Mouse (Mus musculus) spleen, adult 18-20 months (tissue): ENCODE measurements around the gene Shroom1.
A peak's percentile ranks its signal among the peaks of the same experiment; 100 is the strongest.

Source experiments
- DNase-seq, 2 experiments: peaks; one replicate each; pipeline ENCODE4 v3.0.0; 2022; ENCODE audit warnings: mixed read lengths in 2 of 2

Gene Shroom1

DNA sequence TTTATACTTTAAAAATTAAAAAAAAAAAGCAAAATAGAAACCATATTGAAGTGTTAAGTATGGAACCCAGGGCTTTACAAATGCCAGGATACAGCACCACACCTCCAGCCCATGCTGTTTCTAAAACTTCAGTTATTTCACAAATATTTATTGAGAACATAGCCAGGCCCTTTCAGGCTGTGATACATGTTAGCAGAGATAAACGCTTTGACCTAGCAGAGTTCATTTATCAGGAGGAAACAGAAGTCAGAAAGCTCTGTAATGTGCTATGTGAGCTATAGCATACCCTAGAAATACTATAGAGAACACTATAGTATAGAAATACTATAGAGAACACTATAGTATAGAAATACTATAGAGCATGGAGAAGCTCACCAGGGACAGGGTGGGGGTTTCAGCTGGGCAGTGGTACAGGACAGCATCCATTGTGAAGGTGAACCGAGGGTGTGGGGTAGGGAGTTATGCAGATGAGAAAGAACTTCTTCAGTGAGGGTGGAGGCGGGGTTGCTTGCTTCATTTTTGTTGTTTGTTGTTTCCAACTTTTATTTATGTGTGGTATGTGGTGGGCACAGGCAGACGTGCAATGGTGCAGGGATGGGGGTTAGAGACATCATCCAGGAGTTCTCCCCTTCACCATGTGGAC is 24.2 kb downstream of the Shroom1 start:
- no peak for DNase-seq

DNA sequence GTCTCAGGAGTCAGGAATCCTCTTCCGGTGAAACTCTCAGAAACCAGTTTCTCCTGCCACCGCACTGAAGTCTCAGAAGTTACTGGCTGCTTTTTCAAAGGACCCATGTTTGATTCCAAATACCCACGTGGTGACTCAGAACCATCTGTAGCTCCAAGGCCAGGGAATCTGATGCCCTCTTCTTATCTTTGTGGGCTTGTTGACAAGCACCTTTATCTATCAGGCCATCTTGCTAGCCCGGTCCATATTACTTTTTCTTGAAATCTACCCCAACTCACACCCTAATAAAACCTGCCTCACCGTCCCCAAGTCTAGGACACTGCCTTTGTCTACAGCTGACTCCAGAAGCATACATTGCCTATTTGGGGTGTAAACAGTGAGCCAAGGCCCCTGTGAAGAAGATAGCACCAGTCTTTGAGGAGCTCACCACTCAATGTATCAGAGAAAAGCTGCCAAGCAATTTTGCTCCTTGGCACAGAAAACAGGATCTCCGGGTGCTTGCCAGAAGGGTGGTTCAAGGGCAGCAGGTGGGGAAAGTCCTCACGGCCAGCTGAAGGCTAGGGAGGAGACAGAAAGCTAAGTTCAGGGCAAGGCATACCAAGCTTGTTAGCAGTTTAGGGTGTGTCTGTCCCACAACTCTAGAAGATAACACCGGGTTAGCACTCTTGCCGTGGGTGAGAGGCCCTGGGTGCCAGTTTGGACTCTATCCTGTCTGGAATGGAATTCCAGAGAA is 26.3 kb downstream of the Shroom1 start:
- DNase-seq, result no peak

DNA sequence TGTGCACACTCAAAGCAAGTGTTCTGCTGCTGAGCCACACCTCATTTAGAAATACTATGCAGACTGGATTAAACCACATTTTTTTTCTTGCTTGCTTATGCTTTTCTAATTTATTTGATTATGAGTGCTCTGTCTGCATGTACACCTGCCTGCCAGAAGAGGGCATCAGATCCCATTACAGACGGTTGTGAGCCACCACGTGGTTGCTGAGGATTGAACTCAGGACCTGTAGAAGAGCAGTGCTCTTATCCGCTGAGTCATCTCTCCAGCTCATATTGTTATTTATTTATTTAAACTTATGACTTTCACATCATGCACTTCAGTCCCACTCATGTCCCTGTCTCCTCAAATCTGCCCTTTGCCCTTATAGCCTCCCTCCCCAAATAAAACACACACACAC is 28.7 kb downstream of the Shroom1 start:
- no peak for DNase-seq

DNA sequence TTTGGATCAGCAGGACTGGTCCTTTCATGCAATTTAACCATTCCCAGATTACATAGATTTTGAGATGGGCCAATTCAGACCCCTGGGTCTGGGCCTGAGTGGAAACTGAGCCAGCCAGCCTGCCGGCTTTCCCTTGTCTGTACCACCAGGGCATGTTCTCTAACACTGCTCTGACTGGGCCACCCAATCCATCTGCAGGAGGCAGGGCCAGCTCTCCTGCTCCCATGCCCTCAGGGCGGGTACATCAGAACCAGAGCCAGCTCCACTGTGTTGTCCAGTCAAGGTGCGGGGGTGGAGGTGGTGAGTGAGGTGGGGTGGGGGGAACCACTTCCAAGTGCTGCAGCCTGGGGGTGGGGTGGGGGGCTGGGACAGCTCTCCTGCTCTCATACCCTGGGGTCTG is 29.3 kb downstream of the Shroom1 start:
- no peak for DNase-seq

DNA sequence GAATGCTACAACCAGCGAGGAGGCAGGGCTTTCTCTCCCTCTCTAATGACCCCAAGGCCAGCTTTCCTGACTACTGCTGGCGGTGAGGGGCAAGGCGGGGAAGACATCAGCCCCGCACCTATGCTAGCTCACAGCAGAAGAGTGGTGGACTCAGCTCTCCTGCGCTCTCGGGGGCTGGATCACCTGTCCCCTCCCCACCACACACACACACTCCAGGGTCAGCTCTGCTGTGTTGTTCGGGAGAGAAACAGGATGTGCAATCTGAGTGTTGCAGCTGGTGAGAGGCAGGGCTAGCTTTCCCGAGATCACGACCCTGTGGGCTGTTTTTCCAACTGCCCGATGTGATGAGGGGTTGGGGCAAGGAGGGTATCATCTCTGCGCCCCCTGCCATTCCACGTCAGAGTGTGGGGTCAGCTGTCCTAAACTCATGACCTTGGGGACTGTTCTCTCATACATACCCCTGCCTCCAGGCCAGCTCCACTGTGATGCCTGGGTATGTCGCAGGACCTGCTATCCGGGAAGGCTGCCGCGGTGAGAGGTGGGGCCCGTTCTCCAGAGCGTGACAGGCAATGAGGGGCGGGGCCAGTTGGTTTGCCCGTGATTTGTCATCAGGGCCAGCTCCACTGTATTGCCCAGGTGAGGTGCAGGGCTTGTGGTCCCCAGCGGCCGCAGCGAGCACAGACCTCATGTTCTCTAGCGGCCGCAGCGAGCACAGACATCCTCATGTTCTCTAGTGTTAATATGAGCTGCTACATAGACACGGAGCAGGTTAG is 30.0 kb downstream of the Shroom1 start:
- DNase-seq, result peak in 1 of 2 experiments; percentile 3

DNA sequence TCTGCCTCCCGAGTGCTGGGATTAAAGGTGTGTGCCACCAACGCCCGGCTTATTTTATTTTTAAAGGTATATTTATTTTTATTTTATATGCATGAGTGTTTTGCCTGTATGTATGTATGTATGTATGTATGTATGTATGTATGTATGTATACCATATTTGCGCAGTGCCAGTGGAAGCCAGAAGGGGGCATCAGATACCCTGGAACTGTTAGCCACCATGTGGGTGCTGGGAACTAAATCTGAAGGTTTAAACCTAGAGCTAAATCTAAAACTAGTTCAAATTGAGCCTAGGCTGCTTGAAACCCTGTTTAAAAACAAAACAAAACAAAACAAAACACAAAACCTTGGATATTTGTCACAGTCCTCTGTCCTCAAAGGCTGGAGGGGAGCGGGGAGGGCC is 32.0 kb downstream of the Shroom1 start:
- no peak for DNase-seq

DNA sequence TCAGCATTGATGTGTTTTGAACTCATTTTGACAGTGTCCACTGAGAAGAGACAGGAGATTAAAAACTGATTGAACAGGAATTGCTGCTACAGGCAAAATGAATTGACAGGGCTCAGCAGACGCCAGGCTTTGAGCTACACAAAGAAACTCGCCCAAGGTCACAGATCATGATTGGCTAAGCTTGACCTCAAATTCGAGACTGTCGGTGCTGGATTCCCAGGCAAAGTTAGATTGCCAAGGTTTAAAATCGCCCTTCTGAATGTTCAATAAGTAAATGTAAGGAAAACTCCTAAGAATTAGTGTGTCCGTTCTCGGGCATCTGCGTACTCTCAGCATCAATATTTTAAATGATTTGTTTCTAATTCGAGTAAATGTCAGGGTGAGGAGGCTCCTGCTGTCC is 32.4 kb downstream of the Shroom1 start:
- DNase-seq, result no peak

DNA sequence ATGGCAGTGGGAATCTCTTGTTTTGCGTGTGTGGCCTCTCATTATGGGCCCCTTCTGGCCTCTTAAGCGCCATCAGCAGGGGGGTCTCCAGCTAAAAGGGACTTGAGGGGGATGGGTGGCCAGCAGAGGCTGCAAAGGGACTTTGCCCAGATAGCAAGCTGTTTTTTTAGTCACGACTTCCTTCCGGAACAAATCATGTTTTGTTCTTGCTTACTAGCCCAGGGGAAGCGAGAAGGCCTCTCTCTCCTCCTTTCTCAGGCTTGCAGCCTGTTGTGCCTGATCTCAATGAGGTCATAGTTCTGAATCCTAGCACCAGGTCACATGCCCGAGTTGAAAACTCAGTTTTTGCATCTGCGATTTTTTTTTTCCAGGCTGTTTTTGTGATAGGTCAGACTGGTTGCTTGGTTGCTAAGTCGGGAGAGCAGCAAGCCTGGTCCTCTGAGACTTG is 35.0 kb downstream of the Shroom1 start:
- DNase-seq, result no peak

DNA sequence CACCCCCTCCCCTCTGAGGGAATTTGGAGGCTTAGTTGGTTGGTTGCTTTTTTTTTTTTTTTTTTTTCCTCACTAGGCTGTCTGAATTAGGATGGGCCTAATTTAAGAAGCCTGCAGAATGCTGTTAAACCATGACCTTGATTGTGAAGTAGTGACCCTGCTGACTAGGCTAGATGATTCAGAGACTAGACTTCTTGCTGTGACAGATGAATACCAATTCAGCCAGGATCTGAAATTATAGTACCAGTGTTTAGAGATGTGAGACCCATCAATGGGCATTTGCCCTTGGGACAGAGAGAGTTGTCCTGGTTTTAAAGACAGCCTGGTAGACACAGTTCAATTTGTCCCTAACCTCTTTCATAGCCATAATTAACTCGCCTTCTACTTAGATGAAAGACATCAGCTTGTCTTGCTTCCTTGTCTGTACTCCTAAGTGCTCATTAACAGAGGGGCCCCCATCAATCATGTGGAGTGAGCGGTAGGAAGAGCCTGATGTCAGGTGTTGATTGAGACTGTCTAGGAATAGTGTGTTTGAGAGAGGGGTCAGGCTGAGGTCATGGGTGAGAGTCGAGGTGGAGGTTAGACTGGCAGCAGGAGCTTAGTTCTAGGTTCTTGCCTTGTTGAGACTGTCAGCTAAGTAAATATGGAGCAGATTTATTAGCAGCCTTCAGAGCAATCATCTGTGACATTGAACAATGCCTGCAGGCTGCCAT is 36.4 kb downstream of the Shroom1 start:
- no peak for DNase-seq

DNA sequence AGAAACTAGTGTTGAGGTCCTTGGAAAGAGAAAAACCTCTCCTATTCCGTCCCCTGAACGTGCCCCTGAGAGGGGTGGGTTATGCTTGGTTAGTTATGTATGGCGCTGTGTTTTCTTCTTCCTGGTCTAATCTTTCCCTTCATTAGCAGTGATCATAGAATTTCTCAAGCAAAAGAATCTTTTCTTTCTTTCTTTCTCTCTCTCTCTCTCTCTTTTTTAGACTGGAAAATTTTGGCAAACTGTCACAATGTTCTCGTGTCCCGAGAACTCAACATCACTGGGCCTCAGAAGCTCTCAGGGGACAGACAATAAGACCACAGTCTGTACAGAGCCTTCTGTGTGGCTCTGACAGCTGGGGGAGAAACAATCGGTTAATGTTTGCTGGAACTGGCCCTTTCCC is 38.4 kb downstream of the Shroom1 start:
- no peak for DNase-seq

DNA sequence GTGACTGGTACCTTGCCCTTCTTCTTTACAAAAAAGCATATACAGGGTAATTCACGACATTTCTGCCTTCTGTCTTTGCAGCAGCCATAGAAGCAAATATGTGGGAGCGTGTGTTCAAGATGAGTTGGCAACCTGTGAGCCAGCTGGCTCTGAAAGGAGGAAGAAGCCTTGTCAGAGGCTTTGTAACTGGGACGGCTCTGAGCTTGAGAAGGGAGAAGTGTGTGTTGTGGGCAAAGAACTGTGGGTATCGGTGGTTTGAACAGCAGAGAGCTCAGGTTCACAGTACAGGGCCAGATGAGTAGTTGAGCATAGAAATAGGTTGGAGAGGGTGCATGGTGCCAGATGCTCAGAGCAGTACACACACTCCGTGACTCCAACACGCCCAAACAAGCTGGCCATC is 39.9 kb downstream of the Shroom1 start:
- DNase-seq, result no peak

DNA sequence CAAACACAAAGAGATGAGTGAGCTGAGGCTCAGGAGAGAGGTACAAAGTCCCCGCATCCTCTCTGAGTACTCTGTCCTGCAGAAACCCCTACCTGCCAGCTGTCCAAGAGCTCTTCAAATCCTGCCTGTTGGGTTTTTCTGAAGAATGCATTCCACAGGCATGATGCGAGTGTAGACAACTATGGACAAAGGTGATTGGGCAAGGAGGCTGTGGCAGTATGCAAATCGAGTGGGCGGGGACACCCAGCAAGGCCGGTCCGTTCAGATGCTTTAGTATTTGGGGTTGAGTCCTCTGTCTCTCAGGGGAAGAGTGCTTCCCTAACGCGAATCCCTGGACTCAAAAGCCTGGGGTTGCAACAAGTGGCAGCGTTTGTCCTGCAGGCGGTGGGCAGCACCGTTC is 43.6 kb downstream of the Shroom1 start:
- DNase-seq, result no peak

DNA sequence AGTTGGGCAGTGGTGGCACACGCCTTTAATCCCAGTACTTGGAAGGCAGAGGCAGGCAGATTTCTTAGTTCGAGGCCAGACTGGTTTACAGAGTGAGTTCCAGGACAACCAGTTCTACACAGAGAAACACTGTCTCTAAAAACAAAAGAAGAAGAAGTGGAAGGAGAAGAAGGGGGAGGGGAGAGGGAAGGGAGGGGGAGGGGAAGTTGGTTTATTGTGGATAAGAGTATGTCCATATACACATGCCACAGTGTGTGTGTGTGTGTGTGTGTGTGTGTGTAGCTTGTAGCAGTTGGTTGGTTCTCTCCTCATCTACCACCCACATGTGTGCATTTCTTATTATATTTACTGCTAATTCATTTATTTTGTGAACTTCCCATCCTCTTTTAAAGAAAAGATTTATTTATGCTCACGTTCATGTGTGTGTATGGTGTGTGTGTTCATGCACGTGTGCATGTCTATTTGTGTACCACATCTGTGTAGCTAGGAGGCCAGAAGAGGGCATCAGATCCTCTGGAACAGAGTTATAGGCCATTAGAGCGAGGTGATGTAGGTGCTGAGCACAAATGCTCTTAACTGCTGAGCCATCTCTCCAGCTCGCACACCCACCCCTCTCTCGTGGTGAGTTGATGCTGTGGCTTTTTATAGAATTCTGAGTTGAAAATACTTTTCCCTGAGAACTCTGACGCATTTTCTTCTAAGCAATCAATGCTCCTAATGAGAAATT is 45.2 kb downstream of the Shroom1 start:
- no peak for DNase-seq

DNA sequence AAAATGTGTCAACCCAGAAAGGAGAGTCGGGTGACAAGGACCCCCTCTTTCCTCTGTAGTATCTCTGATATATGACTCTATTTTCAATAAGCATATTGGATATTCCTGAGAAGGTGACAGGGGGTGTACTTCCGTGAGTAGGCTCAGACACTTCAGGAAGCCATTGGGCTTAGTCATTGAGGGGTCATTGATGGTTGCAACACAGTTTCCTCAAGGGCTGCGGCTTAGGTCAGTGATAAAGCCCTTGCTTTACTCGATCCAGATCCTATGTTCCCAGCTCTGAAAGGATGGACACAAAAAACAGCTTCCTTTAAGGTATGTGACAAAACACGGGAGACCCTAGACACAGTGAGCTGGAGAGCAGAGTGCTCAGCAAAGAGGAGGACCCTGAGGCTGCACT is 46.7 kb downstream of the Shroom1 start:
- DNase-seq, result no peak

DNA sequence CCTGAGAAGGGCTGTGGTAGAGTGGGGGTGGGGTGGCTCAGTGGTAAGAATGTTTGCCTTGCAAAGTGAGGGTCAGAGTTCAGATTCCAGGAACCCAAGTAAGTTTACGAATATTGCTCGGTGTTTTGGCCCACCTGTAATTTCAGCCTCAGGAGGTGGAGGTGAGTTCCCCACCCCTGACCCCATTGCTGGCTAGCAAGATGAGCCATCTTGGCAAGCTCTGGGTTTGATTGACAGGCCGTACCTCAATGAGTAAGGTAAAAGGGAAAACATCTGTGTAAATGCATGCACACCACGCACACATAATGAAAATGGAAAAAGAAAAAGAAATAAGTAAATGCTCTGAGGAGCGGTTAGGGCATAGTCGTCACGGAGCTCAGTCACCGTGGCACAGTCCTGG is 47.4 kb downstream of the Shroom1 start:
- DNase-seq, result no peak

DNA sequence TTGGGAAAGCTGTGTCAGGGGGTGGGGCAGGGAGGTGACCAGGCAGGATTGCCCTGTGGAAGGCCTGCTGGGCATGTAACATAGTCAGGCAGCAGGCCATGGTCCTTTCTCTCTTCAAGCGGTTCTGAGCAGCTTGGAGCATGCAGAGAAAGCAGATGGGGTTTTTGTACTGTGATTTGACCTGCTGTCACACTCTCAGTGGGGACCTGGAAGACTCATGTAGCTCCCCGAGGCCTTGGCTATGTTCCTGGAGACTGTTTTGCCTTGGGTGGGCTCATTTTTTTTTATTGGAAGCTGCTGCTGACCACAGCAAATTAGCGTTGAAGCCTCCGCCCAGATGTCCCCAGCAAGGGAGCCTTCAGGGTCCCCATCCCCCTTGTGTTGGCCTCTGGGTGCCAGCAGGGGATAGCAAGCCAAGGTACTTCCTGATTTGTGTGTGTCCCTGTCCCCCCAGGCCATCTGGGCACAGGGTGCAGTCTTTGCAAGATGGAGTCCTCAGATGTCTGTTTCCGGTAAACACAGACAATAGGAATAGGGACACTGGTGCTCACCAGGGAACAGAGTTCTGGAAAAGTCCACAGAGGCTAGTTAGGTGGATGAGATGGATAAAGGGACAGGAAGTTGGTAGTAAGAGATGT is 48.1 kb downstream of the Shroom1 start:
- no peak for DNase-seq

DNA sequence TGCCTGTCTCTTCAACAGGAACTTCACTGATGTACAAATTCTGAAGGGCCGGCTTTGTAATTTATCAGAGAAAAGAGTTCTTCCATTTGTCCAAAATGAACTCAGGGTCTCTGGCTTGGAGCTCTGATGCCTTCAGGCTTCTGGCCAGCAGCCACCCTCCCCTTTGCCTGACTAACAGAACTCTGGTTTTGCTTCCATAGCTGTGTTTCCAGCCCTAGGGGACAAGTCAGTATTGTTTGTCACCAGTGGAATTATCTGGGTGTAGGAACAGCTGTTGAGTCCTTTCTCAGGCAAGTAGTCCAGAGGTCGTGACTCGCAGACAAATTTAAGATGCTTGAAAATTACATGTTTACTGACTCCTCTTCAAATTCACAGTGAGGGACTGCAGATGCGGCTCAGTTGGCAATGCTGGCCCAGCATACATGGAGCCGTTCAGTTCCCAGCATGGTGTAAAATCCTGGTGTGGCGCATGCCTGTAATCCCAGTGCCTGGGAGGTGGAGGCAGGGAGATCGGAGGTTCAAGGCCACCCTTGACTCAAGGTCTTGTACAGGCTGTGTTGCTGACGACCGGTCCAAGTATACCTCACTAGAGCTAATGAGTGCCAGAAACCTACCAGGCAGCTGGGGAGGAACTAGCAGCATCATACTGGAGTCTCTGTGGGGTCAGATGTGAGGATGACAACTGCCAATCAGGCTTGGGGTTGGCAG is 50.2 kb downstream of the Shroom1 start:
- no peak for DNase-seq

DNA sequence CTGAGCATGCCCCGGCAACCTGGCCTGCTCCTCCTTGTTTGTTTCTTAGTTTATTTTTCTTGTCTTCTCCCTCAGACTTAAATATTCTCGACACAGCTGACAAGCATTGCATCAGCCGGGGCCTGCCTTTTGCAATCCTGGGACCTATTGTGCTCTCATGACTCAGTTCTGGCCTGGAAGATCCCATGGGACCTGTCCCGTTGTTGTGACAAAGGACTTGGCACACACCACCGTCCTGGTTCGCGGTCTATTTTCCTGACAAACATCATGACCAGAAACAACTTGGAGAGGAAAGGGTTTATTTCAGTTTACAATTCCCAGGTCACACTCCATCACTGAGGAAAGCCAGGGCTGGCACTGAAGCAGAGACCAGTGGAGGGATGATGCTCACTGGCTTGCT is 51.1 kb downstream of the Shroom1 start:
- no peak for DNase-seq

DNA sequence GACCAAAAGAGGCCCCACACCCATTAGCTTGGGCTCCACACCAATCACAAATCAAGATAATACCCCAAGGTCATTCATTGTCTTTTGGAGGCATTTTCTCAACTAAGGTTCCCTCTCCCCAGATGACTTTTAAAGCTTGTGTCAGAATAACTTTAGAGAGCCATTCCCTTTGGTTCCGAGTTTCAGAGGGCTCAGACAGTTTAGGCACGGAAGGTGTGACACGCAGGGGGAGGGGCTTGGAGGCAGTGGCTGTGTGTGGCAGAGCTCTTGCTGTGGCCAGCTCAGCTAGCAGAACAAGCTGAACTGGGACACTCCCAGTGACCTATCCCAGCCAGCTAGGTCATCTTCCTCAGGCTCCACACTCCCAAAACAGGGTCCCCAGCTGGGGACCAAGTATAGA is 51.6 kb downstream of the Shroom1 start:
- no peak for DNase-seq

DNA sequence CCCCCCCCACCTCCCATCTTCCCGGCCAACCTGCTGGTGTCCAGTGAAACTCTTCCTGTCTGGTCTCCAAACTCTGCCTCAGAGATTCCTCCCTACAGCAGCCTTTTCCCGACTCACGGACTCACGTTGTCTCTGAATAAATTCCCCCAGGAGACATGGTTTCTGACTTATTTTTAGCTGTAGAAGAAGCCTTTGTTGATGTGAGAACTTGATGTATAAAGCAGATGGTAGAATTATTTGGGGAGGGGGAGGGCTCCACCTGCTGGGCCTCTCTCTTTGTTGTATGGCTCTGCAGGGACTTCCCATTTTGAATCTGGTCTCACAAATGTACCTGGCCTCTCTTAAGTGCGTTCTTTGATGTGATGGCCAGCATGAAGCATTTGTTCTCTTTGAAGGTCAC is 53.3 kb downstream of the Shroom1 start:
- DNase-seq, result no peak
